Mouse (Mus musculus) heart, embryonic 11.5 days (tissue): Measurements from ENCODE around the gene Mcm3ap. TPM values are rescaled to one million over a fixed set of nuclear protein-coding genes. Genes with fewer than 3 reads are reported as not detected.

Source experiments
- ATAC-seq: fragments of 200-750 bp; cut with Nextera tagmentation; replicated peaks from 2 replicates; pipeline ENCODE4 v1.8.0; 2017; ENCODE audit warnings: moderate library complexity; ENCODE audit not compliant: insufficient number of reproducible peaks, low FRiP score, low TSS enrichment
- H3K27ac ChIP-seq: fragments of 300-500 bp; sonication (generic); 2 replicates; pipeline ENCODE4 v1.5.1; 2014; ENCODE audit warnings: mild to moderate bottlenecking, low read depth, low read length
- H3K27me3 ChIP-seq: fragments of 300-500 bp; sonication (generic); 2 replicates; pipeline ENCODE4 v1.6.1; 2014; ENCODE audit warnings: mild to moderate bottlenecking, low read length, mixed read lengths; ENCODE audit not compliant: control insufficient read depth, insufficient read depth
- H3K36me3 ChIP-seq: fragments of 300-500 bp; sonication (generic); 2 replicates; pipeline ENCODE4 v1.6.1; 2014; ENCODE audit warnings: mild to moderate bottlenecking, low read length, moderate library complexity, mixed read lengths; ENCODE audit not compliant: control insufficient read depth, insufficient read depth
- H3K4me1 ChIP-seq: fragments of 300-500 bp; sonication (generic); 2 replicates; pipeline ENCODE4 v1.6.1; 2014; ENCODE audit warnings: low read length; ENCODE audit not compliant: control insufficient read depth, insufficient read depth
- H3K4me2 ChIP-seq: fragments of 300-500 bp; sonication (generic); 2 replicates; pipeline ENCODE4 v1.6.1; 2014; ENCODE audit warnings: mild to moderate bottlenecking, moderate library complexity
- H3K4me3 ChIP-seq: fragments of 300-500 bp; sonication (generic); 2 replicates; pipeline ENCODE4 v1.5.1; 2014; ENCODE audit warnings: low read depth, low read length
- H3K9ac ChIP-seq: fragments of 300-500 bp; sonication (generic); 2 replicates; pipeline ENCODE4 v1.6.1; 2014; ENCODE audit warnings: mild to moderate bottlenecking, low read depth, low read length, moderate library complexity
- H3K9me3 ChIP-seq: fragments of 300-500 bp; sonication (generic); replicated peaks from 2 replicates; pipeline ENCODE4 v1.6.1; 2016; ENCODE audit warnings: low read length; ENCODE audit not compliant: control insufficient read depth
- WGBS: fragments of 180-500 bp; shearing (Covaris S2); extraction: QIAGEN DNeasy Blood & Tissue Kit; methylation state at CpG from one replicate; pipeline ENCODE4 v1.1.7; 2014; ENCODE audit not compliant: insufficient replicate concordance; 5-methylcytosine and 5-hydroxymethylcytosine counted together
- polyA plus RNA-seq: library from polyadenylated mRNA; unstranded; fragments of >200 nt; fragmentation: Nextera tagmentation; extraction: Ambion mirVana; gene quantifications from 2 replicates; pipeline ENCODE4 v1.2.1, GENCODE M21; 2014

Gene Mcm3ap
- polyA plus RNA-seq, 1 experiment from 2014 or later: 34.2 TPM

DNA sequence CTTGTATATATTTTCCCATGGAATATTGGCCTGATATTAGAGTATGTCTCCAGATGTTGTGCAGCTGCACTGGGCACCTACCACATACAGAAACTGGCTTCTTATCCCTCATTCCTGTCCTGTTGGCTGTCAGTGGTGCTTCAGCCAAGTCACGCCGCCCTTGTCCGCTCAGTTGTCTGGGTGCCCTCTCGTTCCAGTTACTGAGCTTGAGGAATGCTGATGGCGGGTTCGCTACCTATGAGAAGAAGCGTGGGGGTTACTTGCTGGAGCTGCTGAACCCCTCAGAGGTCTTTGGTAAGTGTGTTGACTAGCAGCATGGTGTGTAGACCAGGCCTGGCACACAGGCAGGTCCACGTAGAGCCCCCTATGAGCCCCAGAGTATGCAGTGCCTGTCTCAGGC is 77.8 kb downstream of the Mcm3ap start:
- H3K4me3 ChIP-seq: no peak overlapping the region
- no peaks in the 10 kb centered on the region for H3K27me3 ChIP-seq
- peaks cover 25% of the 10 kb centered on the region for H3K36me3 ChIP-seq
- H3K4me2 ChIP-seq: no peak overlapping the region
- no peak overlapping the region for H3K27ac ChIP-seq
- no peaks in the 10 kb centered on the region for H3K9me3 ChIP-seq
- no peak for ATAC-seq
- H3K9ac ChIP-seq: no peak overlapping the region
- WGBS: 86% methylated on average over 8 of the region's 8 CpGs
- H3K4me1 ChIP-seq: no peaks in the 10 kb centered on the region

DNA sequence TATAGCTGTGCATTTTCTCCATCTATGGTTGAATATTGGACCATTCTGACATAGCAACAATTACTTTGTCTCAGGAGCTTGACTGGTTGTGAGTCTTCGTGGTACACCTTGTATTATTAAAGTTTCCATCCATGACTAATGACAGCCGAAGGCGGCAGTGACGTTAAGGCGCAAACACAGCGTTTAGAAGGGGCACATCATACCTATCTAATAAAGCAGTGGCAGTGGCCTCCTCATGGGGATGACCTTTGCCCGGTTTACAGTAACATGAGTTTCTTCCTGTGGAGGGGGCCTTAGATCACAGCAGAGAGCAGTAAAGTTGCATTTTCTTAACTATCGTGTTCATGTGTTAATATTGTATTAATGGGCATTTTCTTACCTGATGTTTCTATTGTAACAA is 79.5 kb downstream of the Mcm3ap start:
- H3K4me1 ChIP-seq: no peaks in the 10 kb centered on the region
- H3K36me3 ChIP-seq: peaks cover 25% of the 10 kb centered on the region
- 94% methylated on average over 8 of the region's 8 CpGs for WGBS
- no peak for ATAC-seq
- no peaks in the 10 kb centered on the region for H3K9me3 ChIP-seq
- H3K9ac ChIP-seq: no peak overlapping the region
- H3K4me3 ChIP-seq: no peak overlapping the region
- no peak overlapping the region for H3K4me2 ChIP-seq
- H3K27ac ChIP-seq: no peak overlapping the region
- no peaks in the 10 kb centered on the region for H3K27me3 ChIP-seq

DNA sequence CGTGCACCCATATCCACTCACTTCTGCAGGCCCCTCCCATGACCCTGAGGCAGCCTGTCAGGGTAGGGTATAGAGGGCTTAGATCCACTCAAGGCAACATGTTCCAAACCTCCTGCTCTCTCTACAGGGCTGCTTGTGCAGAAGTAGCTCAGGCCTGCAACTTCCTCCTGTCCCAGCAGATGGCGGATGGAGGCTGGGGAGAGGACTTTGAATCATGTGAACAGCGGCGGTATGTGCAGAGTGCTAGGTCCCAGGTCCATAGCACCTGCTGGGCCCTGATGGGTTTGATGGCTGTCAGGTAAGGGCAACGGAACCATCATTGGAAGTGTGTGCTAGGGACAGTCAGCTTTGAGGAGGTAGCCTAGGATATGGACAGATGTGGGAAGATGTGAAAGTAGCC is 81.7 kb downstream of the Mcm3ap start:
- no peak overlapping the region for H3K27ac ChIP-seq
- no peak for ATAC-seq
- no peaks in the 10 kb centered on the region for H3K9me3 ChIP-seq
- no peaks in the 10 kb centered on the region for H3K4me1 ChIP-seq
- H3K9ac ChIP-seq: no peak overlapping the region
- peaks cover 24% of the 10 kb centered on the region for H3K36me3 ChIP-seq
- H3K4me3 ChIP-seq: no peak overlapping the region
- H3K4me2 ChIP-seq: no peak overlapping the region
- no peaks in the 10 kb centered on the region for H3K27me3 ChIP-seq
- WGBS: 86% methylated on average over 5 of the region's 5 CpGs

DNA sequence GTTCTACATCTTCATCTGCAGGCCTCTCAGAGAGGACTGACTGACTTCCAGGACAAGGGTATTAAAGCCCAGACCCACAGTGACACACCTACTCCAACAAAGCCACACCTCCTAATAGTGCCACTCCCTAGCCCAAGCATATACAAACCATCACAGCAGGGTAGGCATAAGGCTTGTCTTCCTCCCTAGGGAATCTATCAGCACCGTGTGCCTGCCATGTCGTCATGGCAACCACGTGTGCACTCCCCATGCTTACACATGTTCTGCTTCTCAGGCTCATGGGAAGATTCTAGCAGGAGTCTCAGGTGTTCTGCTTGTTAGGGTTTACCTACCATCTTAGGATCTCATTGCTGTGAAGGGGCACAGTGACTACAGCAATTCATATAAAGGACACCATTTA is 82.8 kb downstream of the Mcm3ap start:
- no peak for ATAC-seq

DNA sequence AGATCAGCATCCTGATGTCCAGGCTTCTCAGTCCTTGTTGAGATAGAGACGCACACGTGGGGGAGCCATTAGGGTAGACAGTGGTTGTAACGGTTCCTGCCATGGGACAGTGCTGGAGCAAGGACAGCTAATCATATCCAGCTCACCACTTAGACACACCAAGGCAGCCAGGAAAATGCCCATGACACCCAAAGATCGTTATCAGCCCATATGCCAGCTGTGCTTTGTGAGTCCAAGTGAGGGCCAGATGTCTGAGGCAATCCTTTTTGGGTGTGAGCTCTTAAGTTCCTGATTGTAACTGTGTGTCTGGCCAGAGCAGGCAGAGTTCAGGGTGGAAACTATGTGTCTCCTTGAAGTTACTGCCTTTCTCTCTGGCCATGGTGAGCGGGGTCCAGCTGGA is 85.3 kb downstream of the Mcm3ap start:
- 88% methylated on average over 5 of the region's 5 CpGs for WGBS
- no peak overlapping the region for H3K9ac ChIP-seq
- peaks cover 15% of the 10 kb centered on the region for H3K36me3 ChIP-seq

More for the DNA sequence above, 82.8 kb downstream of the Mcm3ap start:
- 78% methylated on average over 3 of the region's 3 CpGs for WGBS
- no peak overlapping the region for H3K4me3 ChIP-seq
- no peak overlapping the region for H3K27ac ChIP-seq
- peaks cover 21% of the 10 kb centered on the region for H3K36me3 ChIP-seq
- H3K4me2 ChIP-seq: no peak overlapping the region
- H3K27me3 ChIP-seq: no peaks in the 10 kb centered on the region
- no peaks in the 10 kb centered on the region for H3K9me3 ChIP-seq
- no peak overlapping the region for H3K9ac ChIP-seq
- H3K4me1 ChIP-seq: no peaks in the 10 kb centered on the region

DNA sequence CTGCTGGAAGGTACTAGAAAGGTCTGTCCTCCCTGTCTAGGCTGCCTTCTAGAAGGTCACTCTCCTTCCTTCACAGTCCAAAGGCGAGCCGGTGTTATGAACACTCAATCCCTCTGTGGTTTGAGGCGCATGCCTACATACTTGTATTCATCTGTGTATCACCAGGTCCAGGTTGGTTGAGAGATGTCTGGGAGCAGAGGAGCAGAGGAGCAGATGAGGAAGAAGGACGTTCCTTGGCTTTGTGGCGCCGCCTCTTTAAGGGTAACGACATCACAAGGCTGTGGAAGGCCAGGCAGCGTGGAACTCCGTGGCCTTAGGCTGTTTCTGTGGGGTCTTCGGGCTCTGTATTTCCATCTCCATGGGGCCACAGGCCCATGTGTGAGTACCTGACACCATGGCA is 93.2 kb downstream of the Mcm3ap start, which contains the start of gene Spatc1l:
Gene Spatc1l (plus strand): TSS at position 301 of the 400 bp plus-strand sequence.
- Histone ChIP-seq H3K4me2 (no peak within 1 kb of the TSS), H3K9me3 (no peaks in the 10 kb centered on the region), H3K36me3 (no peaks in the 10 kb centered on the region), H3K4me3 (no peak within 1 kb of the TSS), H3K27me3 (no peaks in the 10 kb centered on the region), H3K4me1 (no peaks in the 10 kb centered on the region), H3K9ac (no peak within 1 kb of the TSS), H3K27ac (no peak within 1 kb of the TSS)
- no peak for ATAC-seq
- 88% methylated on average over 10 of the region's 10 CpGs for WGBS

More for the DNA sequence above, 85.3 kb downstream of the Mcm3ap start:
- H3K27me3 ChIP-seq: no peaks in the 10 kb centered on the region
- no peak overlapping the region for H3K4me2 ChIP-seq
- no peak overlapping the region for H3K27ac ChIP-seq
- no peaks in the 10 kb centered on the region for H3K9me3 ChIP-seq
- no peak for ATAC-seq
- no peak overlapping the region for H3K4me3 ChIP-seq
- no peaks in the 10 kb centered on the region for H3K4me1 ChIP-seq

Other genes starting within 250 kb of the Mcm3ap start
- 62.6 and 66.3 TPM in 2 replicates for gene Prmt2, start 231.1 kb upstream of the Mcm3ap start, polyA plus RNA-seq
- gene S100b, start 215.1 kb upstream of the Mcm3ap start, polyA plus RNA-seq: 0.39 and 0.44 TPM in 2 replicates
- gene Dip2a, start 123.6 kb upstream of the Mcm3ap start, polyA plus RNA-seq: 5.6 and 5.7 TPM in 2 replicates
- gene AC141477.1, start 28.5 kb upstream of the Mcm3ap start, polyA plus RNA-seq: not detected in 2 replicates
- gene Pcnt, start 26.1 kb upstream of the Mcm3ap start, polyA plus RNA-seq: 11.8 and 12.5 TPM in 2 replicates
- gene 2610028H24Rik, start 19.8 kb upstream of the Mcm3ap start, polyA plus RNA-seq: not detected in 2 replicates
- 4.6 and 5.2 TPM in 2 replicates for gene Ybey, start 187 bp downstream of the Mcm3ap start, polyA plus RNA-seq
- 14.0 and 15.1 TPM in 2 replicates for gene Lss, start 62.7 kb downstream of the Mcm3ap start, polyA plus RNA-seq
- gene Spatc1l, start 93.3 kb downstream of the Mcm3ap start, polyA plus RNA-seq: not detected in 2 replicates
- gene Ftcd, start 106.7 kb downstream of the Mcm3ap start, polyA plus RNA-seq: 1.9 and 3.4 TPM in 2 replicates
- 11.6 and 16.3 TPM in 2 replicates for gene Col6a2, start 154.7 kb downstream of the Mcm3ap start, polyA plus RNA-seq